Mouse (Mus musculus): ENCODE data around the gene Lpar2.
A peak's percentile ranks its signal among the peaks of the same experiment; 100 is the strongest.

The Lpar2 gene

GRCm38 (mm10) chr8:69808094-69808863 lies 13.9 kb upstream of the Lpar2 start, which contains the start of gene Gmip:
Gmip (plus strand) TSS chr8:69808679.
- DNase-seq, result peak; percentile 96

GRCm38 (mm10) chr8:69808864-69809403 lies 13.3 kb upstream of the Lpar2 start:
- DNase-seq, result peak; percentile 75

DNA sequence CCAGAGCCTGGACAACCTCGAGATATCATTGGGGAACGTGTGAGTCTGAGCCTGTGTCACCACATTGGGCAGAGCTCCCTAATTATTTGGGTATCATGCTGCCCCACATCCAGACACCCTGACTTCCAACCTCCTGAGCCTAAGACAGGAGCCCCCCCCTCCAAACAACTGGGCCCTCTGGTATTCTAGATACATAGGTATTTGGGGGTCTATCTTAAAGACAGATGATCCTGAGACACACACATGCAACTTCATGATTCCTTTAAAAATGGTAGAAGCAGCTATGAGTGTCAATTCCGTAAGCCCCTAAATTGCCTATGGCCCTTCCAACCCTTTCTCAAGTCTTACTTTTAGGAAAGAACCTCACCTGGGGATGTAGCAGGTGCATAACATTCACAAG lies 12.4 kb upstream of the Lpar2 start:
- DNase-seq, result no peak

- DNase-seq, result no peak
These were observed 7.3 kb upstream of the Lpar2 start for GRCm38 (mm10) chr8:69814881-69815280.

GRCm38 (mm10) chr8:69815396-69815795 lies 6.8 kb upstream of the Lpar2 start:
- DNase-seq, result no peak

GRCm38 (mm10) chr8:69820466-69820865 lies 1.8 kb upstream of the Lpar2 start:
- DNase-seq, result no peak

DNA sequence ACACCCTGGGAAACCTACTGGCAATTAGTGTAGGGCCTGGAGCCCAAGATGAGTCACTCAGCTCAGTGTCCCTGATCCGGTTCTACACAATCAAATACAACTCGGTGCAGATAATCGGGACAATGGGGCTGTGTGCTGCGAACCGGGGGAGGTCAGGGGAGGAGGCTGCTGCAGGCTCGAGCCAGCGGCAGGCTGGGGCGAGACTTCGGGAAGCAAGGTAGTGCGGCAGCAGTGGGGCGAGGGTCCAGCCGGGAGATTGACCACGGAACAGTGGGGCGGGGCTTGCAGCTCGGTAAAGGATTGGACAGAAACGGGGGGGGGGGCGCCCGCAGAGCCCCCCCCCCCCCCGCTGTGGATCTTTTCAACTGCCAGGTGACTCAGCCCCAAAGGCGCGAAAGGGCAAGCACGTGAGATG lies 251 bp upstream of the Lpar2 start:
- DNase-seq, result peak; percentile 51

DNA sequence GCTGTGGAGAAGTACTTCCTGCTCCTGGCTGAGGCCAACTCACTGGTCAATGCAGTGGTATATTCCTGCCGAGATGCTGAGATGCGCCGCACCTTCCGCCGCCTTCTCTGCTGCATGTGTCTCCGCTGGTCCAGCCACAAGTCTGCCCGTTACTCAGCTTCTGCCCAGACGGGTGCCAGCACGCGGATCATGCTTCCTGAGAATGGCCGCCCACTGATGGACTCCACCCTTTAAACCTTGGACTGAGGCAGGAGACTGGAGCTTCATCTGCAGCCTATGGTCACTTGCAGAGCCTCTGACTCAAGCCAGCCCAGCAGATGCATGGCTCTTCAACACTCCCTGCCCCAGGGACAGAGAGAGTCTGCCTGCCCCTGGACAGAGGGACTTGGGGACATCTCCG lies 4.1 kb downstream of the Lpar2 start:
- DNase-seq, result no peak

DNA sequence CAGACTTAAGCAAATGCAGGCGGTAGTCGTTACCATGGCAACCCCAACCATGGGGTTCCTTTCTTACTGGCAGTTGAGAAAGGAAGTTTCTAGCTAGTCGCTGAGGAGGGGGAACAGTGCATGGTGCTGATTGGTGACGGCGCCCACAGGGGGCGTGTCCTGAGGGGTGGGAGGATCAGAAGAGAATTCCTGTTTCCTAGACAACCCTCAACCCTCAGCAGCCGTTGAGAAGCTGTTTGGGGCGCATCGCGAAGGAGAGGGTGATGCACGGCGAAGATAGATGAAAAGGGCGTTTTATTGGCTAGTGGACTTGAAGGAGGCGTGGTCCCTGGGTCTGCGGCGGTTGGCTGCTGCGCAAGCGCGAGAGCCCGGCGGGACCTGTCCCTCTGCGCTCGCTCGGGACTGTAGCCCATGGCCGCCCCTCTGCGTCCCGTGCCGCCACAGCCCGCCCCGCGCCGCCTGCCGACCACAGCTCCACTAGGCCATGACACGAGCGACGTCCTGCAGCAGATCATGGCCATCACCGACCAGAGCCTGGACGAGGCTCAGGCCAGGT lies 10.1 kb downstream of the Lpar2 start, which contains the start of gene Pbx4:
TSS of gene Pbx4 (plus strand) at position 194 of the 556 bp plus-strand sequence.
- DNase-seq, result peak; percentile 97

- no peak for DNase-seq
These were observed 14.9 kb downstream of the Lpar2 start for GRCm38 (mm10) chr8:69837057-69837682.

GRCm38 (mm10) chr8:69847167-69848065 lies 25.2 kb downstream of the Lpar2 start:
- DNase-seq, result no peak

DNA sequence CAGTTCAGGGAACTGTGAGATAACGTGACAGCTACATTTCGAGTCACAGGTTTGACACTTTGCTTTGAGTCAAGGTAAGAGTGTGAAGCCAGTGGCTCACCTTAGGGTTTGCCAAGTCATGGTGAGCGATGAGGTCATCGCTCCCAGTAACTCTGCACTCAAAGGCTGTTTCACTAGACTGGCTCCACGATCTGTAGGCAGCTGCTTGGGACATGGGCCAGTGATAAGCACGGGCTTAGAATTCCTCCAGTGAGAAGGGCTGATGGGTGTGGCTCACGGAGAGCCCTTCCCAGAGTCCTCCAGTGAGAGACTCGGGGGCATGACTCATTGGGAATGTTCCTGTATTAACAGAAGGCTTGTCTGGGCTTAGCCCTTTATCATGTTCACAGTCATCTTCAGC lies 26.7 kb downstream of the Lpar2 start:
- no peak for DNase-seq

- peak; percentile 36 for DNase-seq
These were observed 27.7 kb downstream of the Lpar2 start for GRCm38 (mm10) chr8:69849899-69850298.

- no peak for DNase-seq
These were observed 28.8 kb downstream of the Lpar2 start for GRCm38 (mm10) chr8:69850926-69851506.

GRCm38 (mm10) chr8:69853869-69854268 lies 31.6 kb downstream of the Lpar2 start:
- peak; percentile 20 for DNase-seq

- DNase-seq, result no peak
These were observed 38.6 kb downstream of the Lpar2 start for GRCm38 (mm10) chr8:69860807-69861206.

- DNase-seq, result no peak
These were observed 39.0 kb downstream of the Lpar2 start for GRCm38 (mm10) chr8:69861251-69861650.

DNA sequence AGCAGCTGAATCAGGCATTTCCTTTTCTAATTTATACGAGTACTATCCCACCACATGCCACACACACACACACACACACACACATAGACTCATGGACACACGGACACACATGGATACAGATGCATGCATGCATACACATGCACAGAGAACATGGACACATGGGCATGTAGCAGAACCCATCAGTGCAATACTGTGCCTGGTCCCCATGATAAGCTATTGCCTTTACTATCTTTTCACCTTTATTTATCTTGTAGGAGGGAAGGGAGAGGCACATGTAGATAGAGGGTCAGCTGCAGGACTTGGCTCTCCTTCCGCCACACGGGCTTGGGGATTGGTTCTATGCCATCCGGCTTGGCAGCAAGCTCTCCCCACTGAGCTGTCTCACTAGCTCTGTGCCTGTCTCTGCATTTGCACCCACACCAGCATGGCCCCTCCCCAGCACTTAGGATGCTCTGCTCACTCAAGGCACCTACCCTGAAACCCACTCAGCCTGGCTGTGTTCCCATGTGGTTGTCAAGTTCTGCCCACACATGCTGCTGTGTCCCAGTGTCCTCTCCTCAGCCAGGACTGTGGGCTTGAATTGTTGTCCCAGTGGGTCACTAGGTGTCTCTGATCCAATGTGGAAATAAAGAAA lies 41.3 kb downstream of the Lpar2 start:
- DNase-seq, result no peak

GRCm38 (mm10) chr8:69864180-69864579 lies 42.0 kb downstream of the Lpar2 start:
- DNase-seq, result no peak

GRCm38 (mm10) chr8:69867696-69868326 lies 45.6 kb downstream of the Lpar2 start:
- DNase-seq, result no peak
